Mouse (Mus musculus) cerebellum, adult 2 months (tissue): ENCODE data around the gene Akap2.

Experiments used
- CTCF ChIP-seq: fragments of 200-500 bp; IDR thresholded peaks from 2 replicates; pipeline ENCODE4 v1.5.1; 2011; ENCODE audit warnings: low read depth, mild to moderate bottlenecking, control low read depth, low read length, moderate library complexity, borderline replicate concordance; ENCODE audit not compliant: insufficient read depth
- POLR2A ChIP-seq: fragments of 200-500 bp; IDR thresholded peaks from 2 replicates; pipeline ENCODE4 v1.6.1; 2011; ENCODE audit warnings: low read length, control low read depth, borderline replicate concordance; ENCODE audit not compliant: insufficient read depth

GRCm38 (mm10) chr4:57690805-57691204 is 26.7 kb upstream of the Akap2 start:
- no peak for TF ChIP-seq CTCF
- TF ChIP-seq POLR2A = no peak
